Mouse (Mus musculus) thymus, postnatal 25 days (tissue): ENCODE results near the gene Siah1a.

Experiments
- DNase-seq: peaks from one replicate; pipeline ENCODE4 v3.0.0; 2022

Gene Siah1a

DNA sequence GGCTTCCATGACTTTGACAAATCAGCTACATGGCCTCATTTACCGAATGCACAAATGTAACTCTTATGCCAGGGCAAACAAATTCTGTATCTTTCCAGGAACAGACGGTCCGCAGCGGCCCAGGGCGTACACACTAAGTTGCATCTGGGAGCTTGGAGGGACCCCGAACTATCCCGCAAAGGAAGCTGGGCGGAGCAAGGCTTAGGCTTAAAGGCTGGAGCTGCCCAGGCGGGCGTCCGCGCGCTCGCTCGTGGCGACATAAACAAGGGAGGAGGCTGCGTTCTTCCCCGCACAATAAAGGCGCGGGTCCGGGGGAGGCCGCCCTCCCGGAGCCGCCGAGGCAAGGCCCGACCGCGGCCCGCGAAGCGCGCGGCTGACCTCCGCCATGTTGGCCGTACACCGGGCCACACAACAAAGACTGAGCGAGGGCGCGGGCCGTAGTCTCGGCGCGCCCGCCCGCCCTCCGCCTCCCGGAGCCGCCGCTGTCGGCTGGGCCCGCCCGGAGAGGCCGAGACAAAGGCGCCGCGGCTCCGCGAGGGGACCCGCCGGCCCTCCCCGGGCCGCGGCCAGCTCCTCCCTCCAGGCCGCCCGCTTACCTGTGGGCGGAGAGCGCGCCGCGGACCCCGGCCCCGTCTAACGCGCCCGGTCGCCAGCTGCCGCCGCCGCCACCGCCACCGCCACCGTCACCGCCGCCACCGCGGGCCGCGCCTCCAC is at the start of gene Siah1a, which contains the start of gene Gm10638:
Siah1a (minus strand) TSS at position 714 of the 714 bp plus-strand sequence.
Gm10638 (plus strand) TSS at position 479 of the 714 bp plus-strand sequence.
- peak; percentile 64 for DNase-seq

DNA sequence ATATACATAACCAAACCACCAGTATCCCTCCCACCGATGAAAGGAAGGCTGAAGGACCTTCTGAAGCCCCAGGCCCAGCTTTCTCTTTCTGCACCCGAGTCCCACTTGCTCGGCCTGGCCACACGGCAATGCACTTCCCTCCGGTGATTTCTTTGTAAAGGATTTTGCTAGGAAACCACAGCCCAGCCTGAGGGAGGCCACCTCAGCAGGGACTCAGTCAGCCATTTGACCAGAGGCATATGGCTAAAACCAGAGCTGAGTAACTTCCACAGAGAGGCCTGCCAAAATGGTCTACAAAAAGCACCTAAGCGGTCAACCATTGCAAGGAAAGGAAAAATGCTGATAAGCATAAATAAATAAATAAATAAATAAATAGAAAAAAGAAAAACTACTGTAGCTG is 49.0 kb upstream of the Siah1a start:
- no peak for DNase-seq

DNA sequence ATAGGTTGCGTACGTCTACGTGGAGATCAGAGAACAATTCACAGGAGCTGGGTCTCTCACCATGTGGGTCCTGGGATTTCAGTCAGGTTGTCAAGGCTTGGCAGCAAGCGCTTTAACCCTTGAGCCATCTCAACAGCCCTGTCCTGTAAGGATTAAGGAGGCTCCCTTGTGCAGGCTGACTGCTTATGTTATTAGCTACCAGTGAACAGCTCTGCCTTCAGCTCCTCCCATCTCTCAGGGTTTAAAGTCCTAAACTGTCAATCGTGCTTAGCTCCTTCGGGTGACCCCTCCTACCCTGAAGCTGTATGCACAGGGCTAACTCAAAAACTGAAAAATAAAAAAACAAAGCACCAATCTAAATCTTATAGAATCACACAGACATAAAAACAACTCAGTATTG is 45.8 kb upstream of the Siah1a start:
- no peak for DNase-seq

DNA sequence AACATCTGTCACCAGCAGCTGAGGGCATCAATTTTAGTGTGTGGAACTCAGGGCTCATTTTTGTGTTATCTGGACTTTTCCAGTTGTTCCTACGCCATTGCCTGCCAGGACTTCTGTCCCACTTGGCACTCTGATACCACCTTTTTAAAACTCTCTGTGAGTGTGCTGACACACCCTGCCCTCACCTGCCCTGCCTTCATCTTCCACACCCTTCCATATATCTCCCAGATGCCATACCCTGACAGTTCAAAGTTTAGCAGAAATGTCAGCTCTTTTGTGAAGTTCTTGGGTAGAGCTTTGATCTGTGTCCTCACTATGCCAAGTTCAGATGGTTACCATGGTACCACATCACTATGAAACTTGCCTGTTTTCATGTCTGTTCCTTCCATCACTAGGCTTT is 43.8 kb upstream of the Siah1a start:
- DNase-seq = no peak

DNA sequence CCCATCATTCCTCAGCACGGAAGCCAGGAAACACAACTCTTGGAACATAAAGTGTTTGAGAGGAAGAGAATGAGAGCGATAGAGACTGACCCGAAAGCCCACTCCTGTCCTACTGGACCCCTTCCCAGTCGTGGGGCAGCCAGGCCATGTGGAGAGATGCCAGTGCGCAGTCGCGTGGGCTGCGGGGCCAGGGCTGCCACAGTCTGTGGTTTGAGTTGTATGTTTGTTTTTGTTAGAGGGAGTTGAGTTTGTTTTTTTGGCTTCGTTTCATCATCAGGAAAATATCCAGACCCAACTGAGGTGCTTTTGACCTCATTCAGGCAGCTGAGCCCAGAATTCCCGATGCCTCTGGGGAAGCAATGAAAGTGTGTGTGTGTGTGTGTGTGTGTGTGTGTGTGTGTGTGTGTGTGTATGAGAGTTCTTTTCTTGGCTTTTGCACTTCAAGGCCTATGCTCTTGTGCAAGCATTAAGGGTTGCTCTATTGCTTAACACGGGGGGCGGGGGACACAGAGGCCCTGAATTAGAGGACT is 42.2 kb upstream of the Siah1a start:
- no peak for DNase-seq

DNA sequence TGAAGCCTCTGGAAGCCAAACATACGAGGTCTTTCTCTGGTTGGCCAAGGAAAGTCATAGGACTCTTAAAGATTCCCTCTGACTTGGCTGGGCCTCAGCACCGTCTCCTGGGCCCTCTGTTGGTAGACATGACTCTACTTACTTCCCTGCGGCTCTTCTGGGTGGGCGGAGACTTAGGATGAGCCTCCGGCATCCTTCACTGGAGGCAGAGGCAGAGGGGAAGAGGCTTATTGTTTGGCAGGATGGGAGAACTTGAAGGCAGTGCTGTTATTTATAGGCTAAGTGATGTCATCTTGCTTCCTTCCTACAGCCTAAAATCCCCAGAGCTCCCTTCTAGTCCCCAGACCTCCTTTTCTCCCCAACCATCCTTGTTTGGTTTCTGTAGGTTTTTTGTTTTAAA is 40.8 kb upstream of the Siah1a start:
- no peak for DNase-seq

DNA sequence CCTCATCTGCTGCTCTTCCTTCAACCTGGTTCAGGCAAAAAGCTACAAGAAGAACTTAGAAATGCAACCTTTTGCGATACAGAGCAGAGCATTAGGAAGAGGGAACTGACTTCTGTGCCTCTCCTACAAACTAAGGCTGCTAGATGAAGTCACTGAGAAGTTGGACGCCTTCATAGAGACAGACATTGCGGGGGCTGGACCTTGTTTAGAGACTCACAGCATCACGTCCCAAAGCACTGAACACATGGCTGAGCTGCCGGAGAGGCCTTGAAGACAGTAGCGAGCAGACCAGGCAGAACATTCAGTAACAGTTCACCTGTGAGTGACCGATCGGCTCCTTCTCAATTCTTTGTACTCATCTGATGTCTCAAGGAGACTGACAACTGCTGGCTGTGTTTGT is 35.4 kb upstream of the Siah1a start:
- DNase-seq = no peak

DNA sequence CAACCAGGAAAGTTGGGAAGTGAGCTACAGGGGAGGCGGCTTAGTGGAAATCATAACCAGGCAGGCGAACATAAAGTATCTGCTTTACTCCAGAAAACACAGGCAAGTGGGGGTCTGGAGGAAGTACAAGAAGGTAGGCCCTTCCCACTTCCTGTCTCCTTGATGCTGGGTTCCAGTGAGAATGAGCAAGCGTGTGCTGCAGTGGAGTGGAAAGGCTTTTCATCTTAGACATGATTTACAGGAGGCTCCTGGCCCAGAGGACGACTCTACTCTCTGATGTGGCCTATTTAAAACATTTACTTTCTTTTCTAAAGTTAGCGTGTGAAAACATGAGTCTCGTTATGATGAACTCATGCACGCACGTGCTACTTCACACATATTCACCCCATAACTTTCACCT is 33.5 kb upstream of the Siah1a start:
- peak; percentile 39 for DNase-seq

DNA sequence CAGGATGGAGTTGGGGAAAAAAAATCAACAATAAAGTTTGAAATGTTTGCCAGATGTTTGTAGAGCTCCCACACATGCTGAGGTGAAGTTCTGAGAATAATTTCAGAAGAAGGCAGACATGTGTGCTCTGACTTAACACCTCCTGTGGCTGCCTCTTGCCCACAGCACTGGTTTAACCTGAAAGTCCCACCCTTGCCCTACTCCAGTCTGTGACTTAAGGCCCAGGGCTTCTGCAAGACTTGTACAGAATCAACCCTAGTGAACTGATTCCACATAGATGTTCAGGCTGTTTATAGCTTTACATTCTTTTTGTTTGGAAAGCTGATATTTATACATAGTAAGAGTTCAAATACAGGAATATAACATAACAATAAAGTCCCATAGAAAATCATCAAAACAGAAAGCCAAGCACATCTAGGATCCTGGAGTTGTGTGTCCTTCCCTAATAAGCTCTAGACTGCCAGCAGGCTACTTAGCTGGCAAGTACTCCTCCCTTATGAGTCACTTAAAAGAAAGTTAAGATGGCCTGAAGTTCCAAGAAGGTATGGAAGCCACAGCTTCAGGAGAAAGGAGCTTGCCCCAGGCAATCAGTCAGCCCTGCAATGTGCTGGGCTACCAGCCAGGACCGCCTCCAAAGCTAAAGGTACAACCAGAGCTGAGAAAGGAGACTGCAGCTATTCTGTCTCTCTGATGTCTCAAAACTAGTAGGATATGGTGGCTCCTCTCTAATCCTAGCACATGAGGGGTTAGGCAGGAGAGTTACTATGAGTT is 24.4 kb upstream of the Siah1a start:
- no peak for DNase-seq

DNA sequence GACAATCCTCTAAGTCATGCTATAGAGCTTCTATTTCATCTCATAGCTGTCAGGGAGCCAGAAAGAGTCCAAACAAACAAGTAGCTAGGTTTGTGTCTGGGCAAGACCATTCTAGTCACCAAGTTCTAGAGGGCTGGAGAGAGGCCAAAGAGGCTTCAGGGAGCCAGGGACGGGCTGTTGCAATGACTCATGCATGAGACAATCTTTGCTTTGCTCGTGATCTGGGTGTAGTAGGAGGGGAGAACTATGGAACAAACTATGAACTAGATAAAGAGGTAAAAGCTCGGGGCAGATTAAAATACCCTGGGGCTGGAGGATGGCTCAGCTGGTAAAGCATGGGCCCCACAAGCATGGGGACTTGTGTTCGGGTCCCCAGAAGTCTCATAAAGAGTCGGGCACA is 22.8 kb upstream of the Siah1a start:
- DNase-seq = no peak

DNA sequence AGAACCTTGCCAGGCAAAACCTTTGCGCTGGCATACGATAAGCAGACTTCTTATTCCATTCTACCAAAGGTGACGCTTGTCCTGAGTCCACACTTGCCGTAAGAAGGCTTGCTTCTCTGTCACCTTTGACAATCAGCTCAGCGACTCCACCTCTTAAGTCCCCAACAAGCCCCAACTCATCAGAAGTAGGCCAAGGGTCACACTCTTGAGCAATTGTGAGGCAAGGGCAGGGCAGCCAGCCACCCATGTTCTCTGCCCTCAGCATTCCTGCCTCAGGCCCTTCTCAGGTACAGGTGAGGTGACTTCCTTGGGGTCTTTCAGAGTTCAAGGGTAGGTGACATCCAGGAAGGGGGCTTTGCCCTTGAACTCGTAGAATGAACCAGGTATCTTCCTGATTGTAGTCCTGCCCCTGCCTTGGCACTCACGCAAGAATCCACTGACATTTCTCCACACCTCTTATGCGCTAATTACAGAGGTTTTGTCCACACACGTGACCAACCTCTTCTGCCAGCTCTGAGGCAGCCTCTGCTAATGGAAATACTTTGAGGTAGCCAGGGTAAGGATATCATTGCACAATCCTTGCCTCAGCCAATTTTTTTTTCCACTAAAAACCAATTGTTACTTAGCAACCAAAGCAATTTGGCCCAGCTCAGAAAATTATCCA is 20.9 kb upstream of the Siah1a start:
- DNase-seq = no peak

DNA sequence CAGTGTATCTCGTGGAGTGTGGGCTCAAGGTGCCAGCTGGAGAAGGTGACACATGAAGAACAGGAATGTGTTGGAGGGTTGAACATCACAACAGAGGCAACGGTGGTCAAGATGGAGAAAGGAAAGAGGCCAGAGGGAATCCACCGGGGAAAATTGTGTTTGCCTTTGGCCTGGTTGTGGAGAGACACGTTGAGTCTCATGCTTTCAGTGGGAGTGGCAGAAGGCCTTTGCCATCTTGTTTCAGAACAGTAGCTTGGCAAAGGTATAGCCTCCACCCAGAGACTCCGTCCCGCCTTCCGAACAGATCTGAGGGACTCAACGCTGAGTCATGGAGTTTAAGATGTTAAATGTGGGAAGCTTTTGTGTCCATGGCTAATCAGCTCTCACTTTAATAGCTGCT is 19.9 kb upstream of the Siah1a start:
- no peak for DNase-seq

DNA sequence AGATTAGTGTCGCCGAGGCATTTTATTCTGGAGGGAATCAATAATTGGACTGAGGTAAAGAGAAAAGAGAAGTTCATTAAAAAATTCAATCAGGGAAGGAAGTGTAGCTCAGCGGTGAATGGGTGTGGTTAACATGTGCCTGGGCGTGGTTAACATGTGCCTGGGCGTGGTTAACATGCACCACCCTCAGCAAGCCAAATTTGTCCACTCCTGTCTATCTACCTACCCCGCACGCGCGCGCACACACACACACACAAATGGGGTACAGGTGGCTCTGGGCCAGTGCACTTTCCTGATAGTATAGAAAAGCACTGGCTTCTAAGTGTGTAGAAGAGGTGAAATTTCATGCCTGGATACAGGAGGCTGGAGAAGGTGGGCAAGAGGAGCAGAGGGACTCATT is 19.4 kb upstream of the Siah1a start:
- DNase-seq = no peak

DNA sequence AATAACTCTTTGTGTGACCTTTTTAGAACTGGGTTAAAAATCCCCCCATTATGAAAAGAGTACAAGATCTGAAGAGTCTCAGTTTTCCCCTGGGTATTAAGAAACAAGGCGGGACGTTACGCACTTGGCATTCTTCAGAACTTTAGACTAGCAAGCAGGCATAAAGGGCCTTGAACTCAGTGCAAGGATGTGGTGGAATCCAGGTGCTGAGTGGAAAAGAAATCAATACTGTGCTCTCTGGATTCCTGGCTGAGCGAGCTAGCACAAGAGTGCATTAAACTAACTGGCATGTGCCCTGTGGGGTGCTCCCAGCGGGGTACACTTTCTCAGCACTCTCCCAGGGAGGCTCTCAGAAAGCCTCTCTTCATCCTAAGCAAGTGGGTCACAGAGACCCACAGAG is 17.1 kb upstream of the Siah1a start:
- DNase-seq = no peak

DNA sequence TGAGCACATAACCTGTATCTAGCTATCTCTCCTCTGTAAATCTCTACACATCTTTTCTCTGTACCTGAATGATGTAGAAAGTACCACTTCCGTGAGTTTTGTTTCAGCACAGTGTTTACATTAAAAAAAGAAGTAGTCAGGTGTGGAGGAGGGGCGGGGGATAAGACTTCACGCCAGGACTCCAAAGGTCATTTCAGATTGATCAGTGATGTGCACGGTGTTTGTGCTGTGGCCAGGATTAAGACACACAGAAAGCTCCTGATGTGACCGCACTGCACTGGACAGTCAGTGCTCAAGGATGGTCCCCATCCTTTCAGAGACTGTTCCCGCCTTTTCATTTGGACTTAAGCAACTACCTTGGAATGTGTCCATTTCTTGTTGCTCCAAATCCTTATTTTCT is 15.0 kb upstream of the Siah1a start:
- DNase-seq = no peak

DNA sequence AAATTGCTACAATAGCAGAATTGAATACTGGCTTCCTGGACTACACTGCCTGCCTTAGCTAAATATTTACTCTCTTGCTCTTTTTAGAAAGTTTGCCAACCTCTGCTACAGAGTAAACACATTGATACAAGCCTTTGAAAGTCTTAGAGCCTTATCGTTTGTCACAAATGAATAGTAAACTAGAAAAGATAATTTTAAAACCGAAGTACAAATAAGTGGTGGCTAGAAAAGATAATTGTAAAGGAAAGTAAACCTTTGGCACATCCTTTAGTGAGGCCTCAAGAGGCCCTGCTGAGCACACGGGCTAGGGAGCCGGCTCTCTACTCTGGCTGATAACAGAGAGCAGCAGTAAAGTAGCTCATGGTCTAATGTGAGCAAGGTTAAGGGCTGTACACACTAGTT is 13.4 kb upstream of the Siah1a start:
- DNase-seq = no peak

DNA sequence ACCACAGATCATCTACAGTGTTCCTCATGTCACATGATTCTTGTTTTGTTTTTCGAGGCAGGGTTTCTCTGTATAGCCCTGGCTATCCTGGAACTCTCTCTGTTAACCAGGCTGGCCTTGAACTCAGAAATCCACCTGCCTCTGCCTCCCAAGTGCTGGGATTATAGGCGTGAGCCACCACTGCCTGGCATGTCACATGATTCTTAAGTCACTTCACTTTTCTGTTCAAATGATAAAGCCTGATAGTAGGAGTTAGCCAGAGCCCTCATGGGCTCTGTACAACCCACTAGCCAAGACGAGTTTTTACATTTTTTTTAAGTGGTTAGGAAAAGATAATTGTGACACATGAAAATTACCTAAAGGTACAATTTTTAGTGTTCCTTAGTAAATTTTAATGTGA is 12.9 kb upstream of the Siah1a start:
- DNase-seq = no peak

DNA sequence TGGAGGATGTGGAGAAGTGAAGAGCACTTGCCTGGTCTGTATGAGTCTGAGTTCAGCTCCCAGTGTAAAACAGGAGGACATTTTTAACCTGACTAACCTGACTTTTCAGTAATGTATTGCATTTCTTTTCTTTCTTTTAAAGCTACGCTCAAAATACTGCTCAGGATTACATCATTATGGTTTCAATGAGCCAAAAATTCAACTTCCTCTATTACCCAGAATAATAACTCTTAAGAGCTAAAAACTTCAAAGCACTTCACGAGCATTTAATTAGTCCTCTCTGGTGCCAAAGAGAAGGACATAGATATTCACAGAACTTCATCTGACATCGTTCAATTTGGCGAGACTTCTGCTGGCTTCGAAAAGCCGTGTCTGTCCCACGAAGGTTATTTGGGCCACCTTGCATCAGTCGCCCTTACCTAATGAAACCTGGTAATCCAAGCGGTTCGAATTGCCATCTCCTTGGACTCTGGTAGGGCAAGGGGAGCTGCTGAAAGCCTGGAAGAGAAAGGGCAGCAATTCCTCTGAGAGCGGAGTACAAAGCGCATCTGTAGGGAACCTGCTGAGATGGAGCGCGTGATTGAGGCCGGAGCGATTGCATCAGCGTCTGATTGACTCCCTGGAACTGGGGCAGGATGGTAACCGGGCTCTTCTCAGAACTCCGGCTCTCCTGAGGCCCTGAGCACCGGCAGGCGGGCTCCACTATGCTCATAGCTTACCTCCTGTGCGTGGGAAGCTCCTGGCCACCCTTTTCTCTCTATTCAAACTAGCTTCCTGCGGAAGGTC is 11.4 kb upstream of the Siah1a start:
- no peak for DNase-seq

DNA sequence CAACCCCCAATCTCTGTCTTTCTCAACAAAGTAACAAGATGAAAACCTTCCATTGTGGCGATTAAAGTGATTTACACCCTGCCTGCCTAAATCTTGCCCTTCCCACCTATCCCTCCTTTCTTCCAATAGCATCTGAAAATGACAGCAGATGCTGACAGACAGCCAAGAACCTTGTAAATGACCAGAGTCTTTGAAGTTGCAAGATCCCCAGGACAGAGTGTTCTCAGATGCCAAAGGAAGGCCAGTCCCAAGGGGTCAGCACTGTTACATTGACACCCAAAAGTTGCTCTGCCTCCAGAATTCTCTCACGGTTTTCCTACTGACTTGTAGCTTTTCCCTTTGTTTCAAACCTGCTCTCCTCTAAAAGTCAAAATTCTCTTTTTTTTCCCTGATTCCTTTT is 4.1 kb upstream of the Siah1a start:
- no peak for DNase-seq

DNA sequence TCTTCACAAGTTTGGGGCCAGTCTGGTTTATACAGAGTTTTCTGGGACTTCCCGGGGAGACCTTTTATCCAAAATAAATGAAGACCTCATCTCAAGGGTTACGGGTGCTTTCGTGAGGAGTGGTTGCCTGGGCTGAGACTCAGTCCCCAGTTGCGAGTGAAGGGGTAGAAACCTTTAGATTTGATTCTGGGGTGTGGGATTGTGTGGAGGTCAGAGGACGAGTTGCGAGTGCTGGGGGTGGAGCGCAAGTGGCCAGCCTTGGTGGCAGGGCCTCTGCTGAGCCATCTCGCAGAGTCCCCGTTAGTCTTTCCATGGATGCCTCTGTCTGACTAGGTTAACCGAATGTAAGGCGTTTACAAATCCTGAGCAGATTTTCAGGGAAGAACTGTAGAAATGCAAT is 777 bp upstream of the Siah1a start:
- DNase-seq = no peak

DNA sequence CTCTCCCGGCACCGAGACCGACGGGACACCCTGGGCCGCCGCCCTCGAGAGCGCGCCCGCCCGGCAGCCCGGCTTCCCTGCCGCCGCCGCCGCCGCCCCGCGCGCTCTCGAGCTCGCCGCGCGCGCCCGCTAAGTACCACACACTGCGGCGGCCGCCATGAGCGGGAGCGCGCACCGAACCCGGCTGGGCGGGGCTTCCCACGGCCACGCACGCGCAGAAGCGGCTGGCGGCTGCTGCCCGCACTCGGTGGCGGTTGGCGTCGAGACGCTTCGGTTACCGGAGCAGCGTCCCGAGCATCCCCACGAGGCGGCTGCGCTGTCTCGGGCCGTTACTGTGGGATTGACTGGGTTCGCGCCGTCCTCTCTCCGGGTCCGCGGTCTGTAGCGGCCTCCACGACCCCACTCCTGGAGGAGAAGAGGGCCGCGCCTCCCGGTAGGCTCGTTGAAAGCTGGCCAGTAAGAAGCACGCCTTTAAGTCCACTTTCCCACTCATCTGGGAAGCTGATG is 254 bp upstream of the Siah1a start:
- peak; percentile 97 for DNase-seq

DNA sequence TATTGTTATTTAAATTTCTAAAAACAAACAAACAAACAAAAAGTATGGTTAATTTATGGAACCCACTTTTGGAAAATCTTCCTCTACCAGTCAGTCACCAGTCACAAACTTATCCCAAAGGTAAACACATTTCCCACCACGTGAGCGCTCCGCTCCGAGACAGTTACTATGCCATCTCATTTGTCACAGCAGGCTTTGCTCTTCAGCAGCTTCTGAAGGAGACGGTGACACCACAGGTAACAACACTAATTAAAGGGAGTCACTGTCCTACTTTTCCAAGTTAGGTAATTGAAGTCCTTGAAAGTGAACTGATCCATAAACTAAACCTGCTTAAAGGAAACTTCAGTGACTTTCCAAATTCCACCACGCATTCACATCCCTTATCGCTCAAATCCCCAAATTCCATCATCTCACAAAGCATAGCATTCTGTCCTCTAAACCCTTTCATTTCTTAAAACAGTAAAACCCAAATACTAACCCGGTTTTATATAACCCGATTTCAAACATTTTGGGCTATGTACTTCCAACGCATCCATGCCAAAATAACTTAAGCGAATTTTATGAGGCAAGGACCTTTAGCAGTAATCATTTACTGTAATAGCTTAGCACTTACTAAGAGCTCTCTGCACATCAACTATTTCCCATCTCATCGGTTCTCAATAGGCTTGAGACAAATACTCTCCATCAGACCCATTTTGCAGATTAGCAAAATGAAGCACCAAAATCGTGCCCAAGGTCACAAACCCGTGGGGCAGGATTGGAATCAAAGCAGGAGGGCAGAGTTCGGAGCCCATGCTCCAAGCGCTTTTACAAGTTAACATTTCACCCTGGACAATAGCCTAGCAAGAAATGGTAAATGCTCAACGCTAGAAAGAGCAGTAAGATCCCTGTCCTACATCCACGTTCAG is 1.2 kb downstream of the Siah1a start:
- no peak for DNase-seq
